Mouse (Mus musculus): ENCODE data around the gene Hs2st1. TPM values are rescaled to one million over a fixed set of nuclear protein-coding genes. Genes with fewer than 3 reads are reported as not detected.

The Hs2st1 gene
- total RNA-seq, 2 experiments from 2014 or later, result 15.9 to 19.2 TPM

DNA sequence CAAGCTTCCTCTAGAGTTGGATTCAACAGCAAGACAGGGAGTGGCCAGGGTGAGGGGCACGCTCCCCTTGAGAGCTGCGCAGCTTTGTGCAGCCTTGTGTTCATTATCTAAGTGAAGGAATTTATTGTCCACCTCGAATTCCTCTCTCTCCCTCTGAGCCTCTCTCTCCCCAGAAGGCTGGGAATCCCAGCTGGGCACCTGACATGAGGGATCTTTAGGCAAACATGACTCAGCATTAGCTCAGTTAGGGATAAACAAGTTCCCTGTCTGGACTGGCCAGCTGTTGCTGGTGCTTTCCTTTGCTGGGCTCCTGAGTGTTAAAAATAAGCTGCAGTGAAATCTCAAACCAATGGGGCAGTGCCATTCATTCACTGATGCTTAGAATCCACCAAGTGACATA, 63.8 kb downstream of the Hs2st1 start:
- peak; percentile 26 to 39 for DNase-seq

DNA sequence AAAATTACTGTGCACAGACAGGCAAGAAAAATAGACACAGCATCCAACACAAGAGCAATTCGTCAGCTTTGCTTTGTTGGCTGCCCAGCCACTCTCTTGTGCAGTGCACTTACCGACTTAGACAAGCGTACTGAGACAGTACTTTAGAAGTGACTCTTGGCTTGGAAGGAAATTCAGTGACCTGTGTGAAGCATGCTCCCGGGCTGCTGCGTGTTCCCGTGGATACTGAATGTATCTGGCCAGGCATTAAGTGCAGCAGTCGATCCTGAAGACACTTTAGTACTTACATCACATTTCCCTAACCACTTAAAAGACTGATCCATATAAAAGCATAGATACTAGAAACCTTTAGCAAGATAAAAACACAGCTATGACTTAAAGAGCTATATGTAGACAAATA, 68.1 kb downstream of the Hs2st1 start:
- DNase-seq, result no peak

DNA sequence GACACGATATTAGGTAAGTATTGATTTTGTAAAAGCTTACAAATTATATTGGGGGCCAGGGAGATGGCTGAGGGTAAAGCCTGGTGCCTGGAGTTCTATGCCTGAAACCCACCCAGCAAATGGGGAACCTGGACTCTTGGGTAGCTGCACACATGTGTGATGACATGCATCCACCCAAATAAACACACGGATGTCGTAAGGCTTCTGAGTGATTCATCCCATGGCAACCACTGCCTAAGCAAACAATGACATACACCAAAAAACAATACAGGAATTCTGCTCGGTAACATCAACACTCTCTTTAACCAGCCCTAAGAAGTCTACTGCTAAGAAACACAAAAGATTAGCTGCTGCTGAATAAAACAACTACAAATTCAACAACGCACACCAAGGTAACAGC, 73.2 kb downstream of the Hs2st1 start:
- no peak for DNase-seq

DNA sequence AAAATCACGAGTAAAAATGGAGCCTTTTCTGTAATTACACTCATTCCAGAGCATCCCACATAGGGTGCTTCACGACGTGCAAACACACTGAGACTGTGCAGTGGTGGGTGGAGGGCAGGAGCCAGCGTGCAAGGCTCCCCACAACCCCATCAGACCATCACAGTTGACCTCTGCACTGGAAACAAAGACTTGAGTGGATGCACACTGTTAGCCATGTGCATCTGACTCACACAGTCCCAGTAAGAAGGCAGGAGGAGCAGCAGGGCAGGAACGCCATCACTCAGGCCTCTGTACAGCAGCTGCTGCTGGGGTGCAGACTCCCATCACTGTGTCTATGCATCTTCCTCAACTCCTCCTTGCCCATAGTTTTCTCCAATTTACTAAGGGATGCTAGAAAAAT, 75.1 kb downstream of the Hs2st1 start:
- no peak for DNase-seq

DNA sequence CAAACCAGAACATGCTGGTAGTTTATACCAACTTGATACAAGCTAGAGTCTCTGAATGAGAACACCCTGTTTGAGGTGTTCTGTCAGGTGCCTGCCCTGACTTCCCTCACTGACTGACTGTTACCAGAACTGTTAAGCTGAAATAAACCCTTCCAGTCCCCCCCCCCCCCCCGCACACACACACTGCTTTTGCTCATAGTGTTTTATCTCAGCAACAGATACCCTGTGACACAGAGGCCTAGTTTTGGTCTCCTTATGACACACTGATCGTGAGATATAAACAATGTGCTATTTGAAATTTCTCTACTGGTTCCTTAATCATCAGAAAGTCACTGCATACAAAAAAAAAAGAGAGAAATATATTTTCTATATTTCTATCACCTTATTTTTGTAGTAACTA, 81.2 kb downstream of the Hs2st1 start:
- no peak for DNase-seq

DNA sequence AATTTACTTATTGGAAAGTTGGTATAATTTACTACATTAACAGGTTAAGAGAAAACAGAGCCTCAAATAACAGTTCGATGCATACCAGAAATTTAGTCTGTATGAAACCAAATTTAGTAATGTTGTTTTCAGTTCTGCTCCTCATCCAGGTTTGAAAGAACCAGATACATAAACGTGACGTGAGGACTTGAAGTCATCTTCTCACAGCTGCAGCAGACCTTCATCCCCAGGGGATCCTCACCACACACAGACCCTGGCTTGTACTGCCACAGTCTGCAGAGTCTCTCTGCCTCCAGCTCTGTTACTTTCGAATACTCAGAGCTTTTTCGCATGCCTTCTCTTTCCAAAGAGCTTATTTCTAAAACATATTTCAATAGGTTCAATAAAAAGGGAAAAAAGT, 89.4 kb downstream of the Hs2st1 start:
- no peak for DNase-seq

DNA sequence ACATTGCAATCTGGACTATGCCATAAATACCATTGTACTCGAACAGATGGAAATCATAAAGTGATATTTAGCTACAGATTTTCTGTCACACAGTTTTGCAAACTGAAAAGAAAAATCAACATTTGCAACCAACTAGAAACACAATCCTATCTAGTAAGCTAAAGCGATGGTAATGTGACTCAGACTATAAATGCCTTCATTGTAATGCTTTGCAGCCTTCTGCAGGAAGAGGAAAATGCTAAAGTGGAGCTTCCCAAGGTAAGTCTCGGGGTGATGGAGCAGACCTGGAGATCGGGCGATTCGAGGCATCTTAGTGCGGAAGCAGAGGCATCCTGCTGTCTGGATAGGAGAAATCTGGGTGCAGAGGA, 91.6 kb downstream of the Hs2st1 start:
- DNase-seq, result no peak

DNA sequence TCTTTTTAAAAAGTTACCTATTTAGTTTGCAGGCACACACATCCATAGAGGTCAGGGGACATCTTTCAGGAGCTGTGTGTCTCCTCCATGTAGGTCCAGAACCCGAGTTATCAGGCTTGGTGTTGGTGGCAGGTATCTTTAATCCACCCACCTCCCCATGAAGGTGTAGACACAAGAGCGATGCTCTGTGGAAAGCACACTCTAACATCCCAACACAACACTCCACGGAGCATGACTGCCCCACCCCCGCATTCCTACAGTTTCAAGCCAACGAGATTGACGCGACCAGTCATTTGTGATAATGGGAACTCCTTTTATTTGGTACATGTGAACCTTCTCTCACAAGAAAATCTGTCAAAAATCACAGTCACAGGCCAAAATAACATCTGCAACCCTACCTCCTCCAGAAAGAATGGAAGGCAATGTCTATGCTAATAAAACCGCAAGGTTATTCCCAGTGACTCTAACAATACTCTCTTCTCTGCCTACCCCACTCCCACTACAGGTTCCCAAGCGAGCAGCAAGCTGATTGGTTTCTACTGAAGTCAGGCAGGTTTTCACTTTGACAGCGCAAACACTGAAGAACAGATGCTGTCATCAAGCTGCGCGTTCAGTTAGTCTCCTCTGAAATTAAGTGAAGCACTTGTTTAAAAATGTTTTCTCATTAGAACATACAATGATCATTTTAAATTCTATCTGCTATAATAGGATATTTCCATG, 92.1 kb downstream of the Hs2st1 start:
- DNase-seq, result no peak

DNA sequence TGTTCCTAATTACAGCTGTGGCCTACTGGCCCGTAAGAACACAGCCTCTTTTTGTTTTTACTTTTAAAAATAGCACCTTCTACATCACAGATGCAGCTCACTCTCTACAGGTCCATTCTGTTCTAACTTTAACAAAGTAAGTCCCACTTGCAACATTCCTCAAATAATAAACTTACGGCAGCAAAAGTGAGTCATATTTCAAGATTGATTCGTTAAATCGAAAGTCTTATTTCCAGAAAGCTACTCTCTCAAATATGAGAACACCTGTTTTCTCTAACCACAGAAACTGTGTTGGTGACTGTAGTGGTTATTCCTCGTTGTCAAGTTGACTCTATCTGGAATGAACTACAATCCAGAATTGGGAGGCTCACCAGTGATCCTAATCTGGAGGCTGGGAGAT, 94.1 kb downstream of the Hs2st1 start:
- no peak for DNase-seq

DNA sequence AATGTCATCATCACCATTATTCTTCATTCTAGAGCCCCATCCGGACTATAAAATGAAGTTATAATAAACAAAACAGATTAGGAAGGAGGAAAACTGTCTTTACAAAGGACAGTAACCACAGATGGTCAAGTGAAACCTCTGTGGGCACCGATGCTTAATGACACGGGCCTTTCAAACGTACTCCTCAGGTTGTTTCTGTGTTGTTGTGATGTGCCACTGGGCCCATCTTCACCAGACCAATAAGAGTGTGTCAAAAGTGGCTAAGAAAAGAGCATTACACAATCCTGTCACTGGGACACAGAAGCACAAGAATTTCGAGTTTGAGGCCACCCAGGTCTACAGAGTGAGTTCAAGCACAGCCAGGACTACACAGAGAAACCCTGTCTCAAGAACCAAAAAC, 95.3 kb downstream of the Hs2st1 start:
- no peak for DNase-seq

DNA sequence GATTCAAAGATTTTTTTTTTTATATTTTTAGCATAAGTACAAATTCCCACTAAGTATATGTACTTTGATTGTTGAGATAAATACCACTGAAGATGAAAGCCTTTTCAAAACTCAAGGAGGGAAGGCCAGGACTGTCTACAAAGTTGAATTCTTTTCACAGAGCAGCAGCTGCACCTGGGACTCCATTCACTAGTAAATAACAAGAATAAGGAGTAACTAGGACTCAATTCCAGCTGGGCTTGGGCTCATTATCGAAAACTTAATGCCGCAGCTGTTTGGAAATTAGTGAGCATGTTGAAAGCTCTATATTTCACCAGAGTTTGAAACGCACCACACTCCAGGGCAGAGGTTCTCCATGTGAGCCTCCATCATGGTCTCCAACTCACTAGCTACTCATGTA, 98.0 kb downstream of the Hs2st1 start:
- DNase-seq, result no peak

DNA sequence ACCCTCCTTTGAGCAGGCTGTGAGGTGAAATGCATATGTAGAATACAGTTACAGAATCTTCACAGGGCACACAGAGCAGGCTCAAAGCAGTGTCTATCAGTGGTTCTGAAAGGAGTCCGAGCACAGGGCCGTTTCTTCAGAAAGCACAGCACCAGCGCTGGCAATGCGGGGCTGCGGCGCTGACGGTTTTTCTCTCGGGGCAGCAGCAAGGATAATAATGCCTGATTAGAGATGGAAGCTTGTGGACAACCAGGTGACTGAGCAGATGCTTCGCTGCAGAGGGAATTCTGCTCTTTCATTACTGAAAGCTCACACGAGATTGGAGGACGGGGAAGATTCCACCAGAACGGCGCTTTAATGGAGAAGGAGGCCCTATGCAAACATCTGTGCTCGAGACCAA, 99.1 kb downstream of the Hs2st1 start:
- DNase-seq, result no peak

DNA sequence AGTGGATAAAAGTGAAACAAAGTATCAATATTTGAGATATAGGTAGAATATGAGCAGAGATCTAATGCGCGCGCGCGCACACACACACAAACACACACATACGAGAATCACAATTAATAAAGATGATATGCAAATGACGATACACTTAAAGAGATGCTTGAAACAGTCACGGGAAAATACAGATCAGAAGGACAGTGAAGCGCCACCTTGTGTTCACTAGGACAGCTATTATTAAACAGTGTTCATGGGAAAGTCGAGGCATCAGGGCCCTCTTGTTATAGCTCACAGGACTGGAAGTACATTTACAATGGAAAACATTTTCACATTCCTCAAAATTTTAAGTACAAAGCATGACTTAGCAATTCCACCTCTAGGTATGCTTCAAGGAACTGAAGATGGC, 102.5 kb downstream of the Hs2st1 start:
- DNase-seq, result no peak

DNA sequence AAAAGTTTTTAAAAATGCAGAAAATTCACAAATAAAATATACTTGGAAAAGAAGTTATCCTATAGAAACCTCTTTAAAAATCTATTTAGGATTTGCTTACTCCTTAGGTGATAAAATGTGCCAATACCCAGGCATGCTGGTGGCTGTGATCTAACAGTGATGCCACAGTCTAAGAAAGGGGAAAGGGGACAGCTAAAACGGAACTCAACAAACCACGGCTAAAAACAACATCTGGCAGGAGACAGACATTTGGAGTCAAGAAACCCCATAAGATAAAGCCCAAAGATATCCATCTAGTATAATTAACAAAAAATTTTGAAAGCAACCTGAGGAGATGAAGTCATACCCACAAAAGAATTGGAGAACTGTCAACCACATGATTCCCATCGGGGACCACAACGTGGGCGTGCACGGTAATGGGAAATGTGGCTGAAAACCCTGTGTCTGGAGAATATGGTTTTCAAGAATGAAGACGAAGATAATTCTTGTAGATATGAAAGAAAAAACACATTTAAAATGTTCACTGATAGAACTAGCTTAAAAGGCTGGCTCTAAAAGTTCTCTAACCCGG, 103.8 kb downstream of the Hs2st1 start:
- DNase-seq, result no peak

DNA sequence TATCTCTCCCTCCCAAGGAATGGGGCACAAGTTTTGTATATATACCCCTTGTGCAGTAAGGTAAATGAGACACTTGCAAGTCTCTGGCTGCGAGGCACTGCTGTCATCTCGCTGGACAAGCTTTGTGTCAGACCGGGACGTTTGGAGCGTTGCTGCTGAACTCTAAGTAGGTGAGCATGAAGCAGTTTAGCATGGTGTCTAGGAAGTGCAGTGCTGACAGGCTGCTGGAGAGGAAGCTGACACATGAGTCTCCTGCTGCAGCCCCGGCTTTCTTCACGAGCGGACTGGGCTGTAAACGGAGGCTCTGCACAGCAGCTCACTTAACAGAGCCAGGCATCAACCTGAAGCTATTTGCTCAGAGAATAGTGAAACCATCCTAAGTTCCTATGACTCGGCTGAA, 107.3 kb downstream of the Hs2st1 start:
- DNase-seq, result no peak

DNA sequence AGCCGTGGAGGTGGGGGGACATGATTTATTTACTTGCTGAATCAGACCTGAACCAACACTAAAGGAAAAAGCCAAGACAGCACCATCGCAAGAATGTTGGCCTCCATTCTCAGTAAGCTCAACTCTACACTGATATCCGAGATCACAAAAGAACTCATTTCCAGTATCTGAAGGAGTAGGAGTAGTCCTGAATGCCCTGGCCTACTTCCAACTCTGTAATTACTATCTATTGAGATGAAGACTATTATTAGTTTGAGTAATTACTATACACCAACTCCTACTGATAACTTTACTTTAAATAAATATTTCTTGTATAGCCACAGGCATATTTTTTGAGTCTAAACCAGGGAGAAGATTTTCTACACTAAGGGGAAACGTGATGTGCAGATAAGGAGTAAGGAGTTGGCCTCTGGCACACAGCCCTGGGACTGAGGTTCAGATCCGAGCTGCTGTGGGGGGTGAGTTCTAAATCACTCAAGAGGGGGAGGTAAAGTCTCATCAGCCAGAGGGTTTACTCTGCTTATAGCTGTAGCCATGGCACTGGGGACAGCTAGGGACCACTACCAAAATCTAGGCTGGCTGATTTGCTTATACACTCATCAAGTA, 109.7 kb downstream of the Hs2st1 start:
- no peak for DNase-seq

DNA sequence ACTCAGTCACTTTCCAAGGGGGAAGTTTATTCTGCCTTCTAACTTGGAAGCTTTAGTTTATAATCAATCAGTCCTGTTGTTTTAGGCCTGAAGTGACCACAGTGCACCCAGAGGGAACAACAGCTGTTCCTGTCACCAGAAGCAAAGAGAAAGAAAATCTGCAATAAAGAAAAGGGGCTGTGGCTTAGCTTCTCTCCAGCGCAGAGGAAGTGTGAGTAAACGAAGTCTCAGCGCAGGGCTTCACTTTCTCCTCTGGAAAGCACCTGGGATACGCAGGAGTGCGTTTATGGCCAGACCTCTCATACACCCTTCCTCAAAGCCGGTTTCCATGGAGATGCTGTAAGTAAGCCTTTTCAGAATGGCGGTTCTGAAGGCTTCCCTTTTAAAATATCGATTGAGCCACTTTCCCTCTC, 110.7 kb downstream of the Hs2st1 start:
- no peak for DNase-seq

DNA sequence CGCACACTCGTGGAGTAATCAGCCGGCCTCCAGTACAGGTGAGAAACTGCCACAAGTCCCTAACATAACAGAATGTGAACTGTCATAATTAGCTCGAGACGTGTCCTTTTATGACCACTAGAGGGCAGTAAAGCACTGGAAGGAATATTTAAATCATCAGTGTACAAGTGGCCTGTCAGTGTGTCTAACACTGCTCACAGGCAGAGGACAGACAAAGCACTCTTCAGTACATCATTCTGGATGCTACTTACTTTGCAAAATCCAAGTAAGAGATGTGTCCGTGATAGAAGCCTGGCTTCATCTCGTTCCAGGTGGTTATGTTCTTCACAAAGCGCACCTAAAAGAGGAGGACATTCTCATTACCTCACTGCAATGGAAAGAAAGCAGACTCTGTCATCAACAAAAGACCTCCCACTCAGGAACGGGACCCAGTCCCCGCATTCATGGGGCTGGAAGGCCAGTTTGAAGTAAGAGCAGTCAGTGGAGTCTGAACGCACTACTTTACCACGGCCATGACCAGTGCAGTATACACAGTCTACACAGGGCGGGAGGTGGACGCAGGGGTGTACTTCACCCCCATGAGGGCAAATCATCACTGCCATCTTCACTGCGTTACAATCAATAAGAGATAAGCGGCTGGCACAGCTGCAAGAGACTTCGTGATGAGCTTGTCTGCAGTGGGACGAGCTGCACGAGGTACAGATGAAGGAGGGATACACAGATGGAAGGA, 116.1 kb downstream of the Hs2st1 start:
- DNase-seq, result peak in 1 of 2 experiments; percentile 20

DNA sequence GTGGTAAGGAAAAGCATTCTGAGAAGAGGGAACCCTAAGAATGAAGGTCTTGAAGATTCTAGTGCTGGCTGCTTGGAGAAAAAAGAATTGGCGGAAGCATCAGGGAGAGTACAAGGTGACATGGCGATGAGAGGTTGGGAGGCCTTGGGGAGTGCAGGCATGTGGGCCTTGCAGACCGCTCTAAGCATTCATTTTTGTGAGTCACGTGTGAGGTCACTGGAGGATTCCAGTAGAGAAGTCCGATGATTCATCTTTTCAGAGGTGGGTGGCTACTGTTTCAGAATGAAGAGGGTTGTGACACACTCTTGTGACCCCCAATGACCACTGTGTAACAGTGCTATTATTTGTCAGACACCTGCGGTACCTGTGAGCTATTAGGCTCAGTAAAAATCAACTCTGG, 121.0 kb downstream of the Hs2st1 start:
- DNase-seq, result peak; percentile 67 to 70

DNA sequence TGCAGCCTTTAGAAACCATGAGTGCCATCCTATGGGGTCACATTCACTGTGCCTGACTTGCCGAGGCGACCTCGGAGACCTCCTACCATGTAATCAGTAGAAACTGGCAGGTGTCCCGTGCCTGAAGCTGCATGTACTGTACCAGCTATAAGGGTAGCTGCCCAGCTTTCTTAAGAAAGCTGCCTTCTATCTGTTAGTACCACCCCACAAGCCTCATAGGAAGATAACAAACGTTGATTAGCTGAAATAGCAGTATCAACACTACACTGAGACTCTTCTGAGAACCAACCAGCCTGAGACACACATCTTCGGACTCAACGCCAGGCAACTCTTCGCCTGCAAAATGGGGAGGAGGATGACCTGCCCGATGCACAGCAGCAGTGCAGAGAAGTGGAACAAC, 122.1 kb downstream of the Hs2st1 start:
- no peak for DNase-seq

DNA sequence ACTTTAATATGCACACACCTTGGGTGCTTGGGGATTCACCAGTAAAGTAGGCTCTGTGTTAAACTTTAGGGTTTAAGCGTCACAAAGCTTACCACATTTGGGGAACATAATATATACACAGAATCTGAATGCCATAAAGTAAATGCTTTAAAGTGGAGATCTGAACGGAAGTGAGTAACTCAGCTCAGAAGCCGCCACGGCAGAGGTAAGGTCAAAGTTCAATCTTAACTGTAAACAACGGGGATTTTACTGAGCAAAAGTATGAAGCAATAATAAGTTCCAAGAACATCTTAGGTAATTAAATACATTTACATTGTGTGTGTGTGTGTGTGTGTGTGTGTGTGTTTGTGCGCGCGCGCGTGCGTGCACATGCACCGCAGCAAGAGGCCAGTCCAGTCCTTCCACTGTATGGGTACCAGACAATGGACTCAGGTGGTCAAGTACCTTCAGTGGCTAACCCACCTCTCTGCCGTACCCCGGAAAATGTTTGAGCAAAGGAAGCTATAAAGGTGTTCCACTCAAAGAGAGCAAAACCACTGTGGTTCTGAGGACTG, 123.8 kb downstream of the Hs2st1 start:
- DNase-seq, result no peak

DNA sequence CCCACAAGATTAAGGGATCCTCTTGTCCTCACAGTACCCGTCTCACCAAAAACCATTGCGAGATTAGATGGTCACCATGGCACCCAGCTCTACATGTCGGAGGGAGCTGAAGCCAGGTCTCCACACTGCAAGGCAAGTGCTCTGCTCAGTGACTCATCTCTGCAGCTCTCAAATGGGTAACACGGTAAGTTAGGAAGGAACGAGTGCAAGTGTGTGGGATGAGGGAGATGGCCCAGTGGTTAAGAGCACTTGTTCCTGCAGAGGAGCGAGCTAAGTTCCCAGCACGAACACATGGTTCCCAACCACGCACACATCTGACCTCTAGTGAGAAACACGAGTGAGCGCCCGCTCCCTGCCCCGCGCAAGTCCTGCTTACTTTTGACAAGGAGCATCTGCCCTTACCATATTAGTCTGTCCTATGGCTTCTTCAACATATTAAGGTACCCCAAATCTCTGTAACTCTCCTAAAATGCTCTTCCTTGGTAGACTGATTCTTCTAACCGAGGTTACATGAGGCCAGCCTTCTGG, 132.0 kb downstream of the Hs2st1 start:
- no peak for DNase-seq

DNA sequence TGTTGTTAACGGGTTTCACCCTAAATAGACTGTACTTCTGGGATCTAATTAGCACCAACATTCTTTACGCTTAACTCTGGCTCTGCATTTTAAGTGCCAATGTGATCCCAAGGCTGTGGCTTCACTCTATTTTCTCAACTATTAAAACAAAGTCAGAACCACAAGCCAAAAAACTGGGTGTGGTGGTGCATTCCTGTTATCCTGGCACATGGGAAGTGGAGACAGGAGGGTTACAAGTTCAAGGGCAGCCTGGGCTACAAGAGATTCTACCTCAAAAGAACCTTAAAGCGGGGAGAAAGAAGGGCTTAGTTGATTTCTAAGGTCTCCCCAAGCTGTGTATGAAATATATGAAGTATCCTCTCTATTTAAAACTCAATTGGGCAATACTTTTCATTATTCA, 133.9 kb downstream of the Hs2st1 start:
- no peak for DNase-seq

All from adrenal gland, postnatal 36 days (tissue).